ENCODE assay signal across 20 mouse cellular contexts in genomic region chr11:19977687-19978086, GRCm38 (mm10). TPM values are rescaled to one million over a fixed set of nuclear protein-coding genes. Genes with fewer than 3 reads are reported as not detected.
A peak's percentile ranks its signal among the peaks of the same experiment; 100 is the strongest.
DNase-seq lines count a peak whose midpoint lies in the region; ATAC-seq and TF ChIP-seq lines count a peak whose summit lies in the region.
"Had no signal": no experiment of that assay in that cellular context is flagged by ENCODE, and none has a peak within 500 bp of the region (broad histone marks: within the 10 kb centered on the region; RNA-seq: fewer than 3 reads in every experiment).

No protein-coding gene starts in this region.

- no peaks in the 10 kb centered on the region for H3K36me3 ChIP-seq in embryonic facial prominence, embryonic 15.5 days
- 0 out of 2 replicates have a peak, but pooled peaks cover 14% of the 10 kb centered on the region for H3K36me3 ChIP-seq in embryonic facial prominence, embryonic 10.5 days (replicated peaks)
- H3K36me3 ChIP-seq: hindbrain, embryonic 15.5 days; neural tube, embryonic 13.5 days had no signal

- no peak overlapping the region for H3K9ac ChIP-seq in embryonic facial prominence, embryonic 15.5 days
- H3K9ac ChIP-seq: hindbrain, embryonic 15.5 days; liver, embryonic 14.5 days; neural tube, embryonic 13.5 days had no signal

- no peak for DNase-seq in embryonic facial prominence, embryonic 10.5 days (ENCODE audit: low spot score)
- peak; percentile 51 for DNase-seq in layer of hippocampus, adult 9-11 months
- no peak for DNase-seq in layer of hippocampus, adult 9-10 months (ENCODE audit: low spot score)
- DNase-seq in brain, adult 2 months (ENCODE audit: low read depth, low spot score): peak; percentile 56
- no peak for DNase-seq in adrenal gland, adult (ENCODE audit: inconsistent age in 2 of 2, low spot score in 1 of 2)
- no peak for DNase-seq in lung, postnatal 14 days
- DNase-seq: adrenal gland, postnatal 10 days; cerebellum, adult 9-10 months; gastrocnemius, postnatal 14 days; heart, postnatal 14 days; kidney, postnatal 25 days; left cerebral cortex, postnatal 4 days had no signal

- 0 out of 2 replicates have a peak overlapping the region, but pooled peaks have one; percentile 8 for H3K27ac ChIP-seq in embryonic facial prominence, embryonic 15.5 days (replicated peaks)
- H3K27ac ChIP-seq in embryonic facial prominence, embryonic 10.5 days (replicated peaks): no peak overlapping the region
- peak overlapping the region; percentile 29; the same call in 1 of the 2 replicates for H3K27ac ChIP-seq in olfactory bulb, adult 2 months (ENCODE audit: insufficient read depth, low read depth, low read length)
- H3K27ac ChIP-seq: heart, embryonic 10.5 days; hindbrain, embryonic 15.5 days; liver, embryonic 14.5 days; neural tube, embryonic 13.5 days had no signal

- no peak for ATAC-seq in embryonic facial prominence, embryonic 15.5 days (ENCODE audit: insufficient number of reproducible peaks, low FRiP score, low TSS enrichment, low read depth)
- ATAC-seq: forebrain, embryonic 16.5 days; lung, postnatal 0 days had no signal

- no peaks in the 10 kb centered on the region for H3K27me3 ChIP-seq in embryonic facial prominence, embryonic 15.5 days
- H3K27me3 ChIP-seq in embryonic facial prominence, embryonic 10.5 days (replicated peaks; ENCODE audit: low read depth, poor library complexity, severe bottlenecking): no peaks in the 10 kb centered on the region
- H3K27me3 ChIP-seq: hindbrain, embryonic 15.5 days; neural tube, embryonic 13.5 days had no signal

- H3K4me3 ChIP-seq in embryonic facial prominence, embryonic 15.5 days (replicated peaks): no peak overlapping the region
- no peak overlapping the region for H3K4me3 ChIP-seq in embryonic facial prominence, embryonic 10.5 days
- no peak overlapping the region for H3K4me3 ChIP-seq in olfactory bulb, adult 2 months (ENCODE audit: insufficient read depth, low read depth, low read length)
- H3K4me3 ChIP-seq: heart, embryonic 10.5 days; hindbrain, embryonic 15.5 days; neural tube, embryonic 13.5 days had no signal

- no peak for TF ChIP-seq POLR2A in olfactory bulb, adult 2 months (IDR thresholded peaks at IDR 0.05; ENCODE audit: insufficient read depth, low read depth, low read length)

- no peak for TF ChIP-seq CTCF in olfactory bulb, adult 2 months (IDR thresholded peaks at IDR 0.05; ENCODE audit: insufficient read depth, low read depth, low read length)

- H3K4me2 ChIP-seq in embryonic facial prominence, embryonic 15.5 days (replicated peaks): no peak overlapping the region
- H3K4me2 ChIP-seq: hindbrain, embryonic 15.5 days; neural tube, embryonic 13.5 days had no signal

- 26% methylated on average over 2 of the region's 2 CpGs for WGBS in embryonic facial prominence, embryonic 15.5 days
- WGBS in embryonic facial prominence, embryonic 10.5 days: 84% methylated on average over 2 of the region's 2 CpGs
- 53% methylated on average over 2 of the region's 2 CpGs for WGBS in olfactory bulb, adult 2 months

- H3K4me1 ChIP-seq in embryonic facial prominence, embryonic 15.5 days: peaks cover 60% of the 10 kb centered on the region
- H3K4me1 ChIP-seq in embryonic facial prominence, embryonic 10.5 days: peaks cover 38% of the 10 kb centered on the region
- H3K4me1 ChIP-seq in olfactory bulb, adult 2 months (ENCODE audit: control insufficient read depth, insufficient read depth, low read length): peaks cover 13% of the 10 kb centered on the region

- H3K9me3 ChIP-seq in embryonic facial prominence, embryonic 15.5 days (replicated peaks): no peaks in the 10 kb centered on the region
- no peaks in the 10 kb centered on the region for H3K9me3 ChIP-seq in embryonic facial prominence, embryonic 10.5 days
- H3K9me3 ChIP-seq: heart, embryonic 10.5 days; hindbrain, embryonic 15.5 days; neural tube, embryonic 13.5 days had no signal

RNA-seq across cellular contexts. Expression of gene Spred2, which starts 53.5 kb away (rescaled TPM):
- polyA plus RNA-seq in embryonic facial prominence, embryonic 15.5 days (2015; fragmentation: Nextera tagmentation; extraction: Ambion mirVana): 8.5 and 9.7 TPM in 2 replicates
- polyA plus RNA-seq in embryonic facial prominence, embryonic 10.5 days (2016; fragmentation: Nextera tagmentation; extraction: Ambion mirVana): 8.3 and 8.6 TPM in 2 replicates
- not detected in 2 replicates for polyA plus RNA-seq in olfactory bulb, adult 2 months (2012; ENCODE audit: insufficient read depth, insufficient read length, low replicate concordance, missing spikeins)

Comparison
In these comparisons a context has a peak if more than half of its experiments do, and no peak if none do; other contexts are left out.
1. DNase-seq: peak in layer of hippocampus, adult 9-11 months (single experiment) and brain, adult 2 months (single experiment); none in embryonic facial prominence, embryonic 10.5 days (single experiment), layer of hippocampus, adult 9-10 months (single experiment), adrenal gland, adult (0 of 2) and lung, postnatal 14 days (single experiment).